Mouse (Mus musculus) megakaryocyte, embryonic 14.5 days (primary cell): ENCODE measurements around the gene Nfatc2ip. TPM values are rescaled to one million over a fixed set of nuclear protein-coding genes. Genes with fewer than 3 reads are reported as not detected.
A peak's percentile ranks its signal among the peaks of the same experiment; 100 is the strongest.
"Not testable (repeated sequence)": the region's sequence is repeated elsewhere in the genome, so short reads cannot be mapped to it uniquely, and the experiment has no call there.

Experiments
- H3K27me3 ChIP-seq: replicated peaks from 2 replicates; pipeline ENCODE3; 2012; ENCODE audit warnings: inconsistent platforms
- H3K36me3 ChIP-seq: replicated peaks from 2 replicates; pipeline ENCODE3; 2012; ENCODE audit warnings: low read length, inconsistent platforms, mixed read lengths
- H3K4me1 ChIP-seq: 2 replicates; pipeline ENCODE4 v1.6.1; 2012; ENCODE audit warnings: inconsistent platforms
- H3K4me3 ChIP-seq: replicated peaks from 2 replicates; pipeline ENCODE3; 2012; ENCODE audit warnings: moderate library complexity, mild to moderate bottlenecking, inconsistent platforms
- H3K9me3 ChIP-seq: 2 replicates; pipeline ENCODE4 v1.6.1; 2012; ENCODE audit warnings: inconsistent platforms
- FLI1 ChIP-seq: IDR thresholded peaks from 2 replicates; pipeline ENCODE4 v1.6.1; 2012; ENCODE audit warnings: low read length, inconsistent platforms, mixed read lengths
- GATA1 ChIP-seq: IDR thresholded peaks from 3 replicates; pipeline ENCODE4 v1.6.1; 2012; ENCODE audit warnings: mixed read lengths, low read length, inconsistent platforms, borderline replicate concordance
- polyA plus RNA-seq: library from polyadenylated mRNA; stranded (reverse); fragments of >175 nt; gene quantifications from 2 replicates; pipeline ENCODE4 v1.2.3, GENCODE M21; 2012; ENCODE audit warnings: low replicate concordance; ENCODE audit not compliant: insufficient read depth

The Nfatc2ip gene
- polyA plus RNA-seq, 1 experiment = 0.79 TPM

- Histone ChIP-seq H3K9me3 (0 out of 2 replicates have a peak, but pooled peaks cover 9% of the 10 kb centered on the region), H3K4me1 (peaks cover 69% of the 10 kb centered on the region), H3K4me3 (no peak within 1 kb of the TSS), H3K27me3 (peaks cover 46% of the 10 kb centered on the region), H3K36me3 (no peaks in the 10 kb centered on the region)
- TF ChIP-seq GATA1 (no peak), FLI1 (no peak)
Observed at GRCm38 (mm10) chr7:126414725-126415124, 18.2 kb upstream of the Nfatc2ip start, which contains the start of gene Cd19. Cd19 (minus strand) TSS chr7:126414889.

GRCm38 (mm10) chr7:126411061-126411460 is 14.5 kb upstream of the Nfatc2ip start:
- H3K9me3 ChIP-seq = 0 out of 2 replicates have a peak, but pooled peaks cover 9% of the 10 kb centered on the region
- H3K4me1 ChIP-seq = peaks cover 54% of the 10 kb centered on the region
- TF ChIP-seq GATA1 (no peak), FLI1 (no peak)
- no peak overlapping the region for H3K4me3 ChIP-seq
- no peaks in the 10 kb centered on the region for H3K36me3 ChIP-seq
- peaks cover 69% of the 10 kb centered on the region for H3K27me3 ChIP-seq

- peaks cover 60% of the 10 kb centered on the region for H3K27me3 ChIP-seq
- no peak overlapping the region for H3K4me3 ChIP-seq
- H3K36me3 ChIP-seq = no peaks in the 10 kb centered on the region
- peaks cover 37% of the 10 kb centered on the region for H3K4me1 ChIP-seq
- H3K9me3 ChIP-seq = 0 out of 2 replicates have a peak, but pooled peaks cover 9% of the 10 kb centered on the region
- TF ChIP-seq GATA1 = no peak
- no peak for TF ChIP-seq FLI1
Observed at GRCm38 (mm10) chr7:126408686-126409085, 12.1 kb upstream of the Nfatc2ip start.

GRCm38 (mm10) chr7:126402518-126402917 is 6.0 kb upstream of the Nfatc2ip start:
- not testable (repeated sequence) for H3K36me3 ChIP-seq, H3K9me3 ChIP-seq, H3K27me3 ChIP-seq, H3K4me3 ChIP-seq
- peaks cover 33% of the 10 kb centered on the region for H3K4me1 ChIP-seq

GRCm38 (mm10) chr7:126399548-126399947 is 3.0 kb upstream of the Nfatc2ip start:
- no peaks in the 10 kb centered on the region for H3K27me3 ChIP-seq
- TF ChIP-seq FLI1 = no peak
- no peak for TF ChIP-seq GATA1
- peaks cover 57% of the 10 kb centered on the region for H3K4me1 ChIP-seq
- H3K9me3 ChIP-seq = no peaks in the 10 kb centered on the region
- H3K36me3 ChIP-seq = peaks cover 5% of the 10 kb centered on the region
- no peak overlapping the region for H3K4me3 ChIP-seq

- Histone ChIP-seq H3K4me1 (peaks cover 60% of the 10 kb centered on the region), H3K27me3 (no peaks in the 10 kb centered on the region), H3K4me3 (no peak overlapping the region), H3K36me3 (peaks cover 14% of the 10 kb centered on the region), H3K9me3 (no peaks in the 10 kb centered on the region)
- TF ChIP-seq FLI1 = no peak
- no peak for TF ChIP-seq GATA1
Observed at GRCm38 (mm10) chr7:126397822-126398221, 1.3 kb upstream of the Nfatc2ip start.

GRCm38 (mm10) chr7:126397221-126397620 is 684 bp upstream of the Nfatc2ip start:
- Histone ChIP-seq H3K4me3 (peak overlapping the region; percentile 98), H3K36me3 (peaks cover 15% of the 10 kb centered on the region)
- no peak for TF ChIP-seq GATA1
- no peak for TF ChIP-seq FLI1

GRCm38 (mm10) chr7:126392086-126392884 is 4.3 kb downstream of the Nfatc2ip start:
- H3K9me3 ChIP-seq = peaks cover 12% of the 10 kb centered on the region
- H3K27me3 ChIP-seq, H3K4me3 ChIP-seq: not testable (repeated sequence)
- H3K36me3 ChIP-seq = peaks cover 62% of the 10 kb centered on the region
- peaks cover 68% of the 10 kb centered on the region for H3K4me1 ChIP-seq

More at GRCm38 (mm10) chr7:126397221-126397620, 684 bp upstream of the Nfatc2ip start:
- peaks cover 58% of the 10 kb centered on the region for H3K4me1 ChIP-seq
- no peaks in the 10 kb centered on the region for H3K9me3 ChIP-seq
- no peaks in the 10 kb centered on the region for H3K27me3 ChIP-seq

GRCm38 (mm10) chr7:126388185-126388584 is 8.4 kb downstream of the Nfatc2ip start:
- Histone ChIP-seq H3K4me1 (peaks cover 39% of the 10 kb centered on the region), H3K27me3 (no peaks in the 10 kb centered on the region), H3K9me3 (peaks cover 12% of the 10 kb centered on the region), H3K36me3 (peaks cover 85% of the 10 kb centered on the region), H3K4me3 (no peak overlapping the region)
- TF ChIP-seq GATA1 (no peak), FLI1 (no peak)

- Histone ChIP-seq H3K4me3 (no peak overlapping the region), H3K36me3 (peaks cover 59% of the 10 kb centered on the region), H3K9me3 (no peaks in the 10 kb centered on the region), H3K4me1 (peaks cover 11% of the 10 kb centered on the region), H3K27me3 (peaks cover 2% of the 10 kb centered on the region)
- TF ChIP-seq GATA1 = no peak
- no peak for TF ChIP-seq FLI1
Observed at GRCm38 (mm10) chr7:126383565-126383964, 13.0 kb downstream of the Nfatc2ip start.
